Mouse (Mus musculus): ENCODE results near the gene Tmem211. TPM values are rescaled to one million over a fixed set of nuclear protein-coding genes. Genes with fewer than 3 reads are reported as not detected.

Tmem211 gene
- total and polyA plus RNA-seq, 3 experiments: not detected

DNA sequence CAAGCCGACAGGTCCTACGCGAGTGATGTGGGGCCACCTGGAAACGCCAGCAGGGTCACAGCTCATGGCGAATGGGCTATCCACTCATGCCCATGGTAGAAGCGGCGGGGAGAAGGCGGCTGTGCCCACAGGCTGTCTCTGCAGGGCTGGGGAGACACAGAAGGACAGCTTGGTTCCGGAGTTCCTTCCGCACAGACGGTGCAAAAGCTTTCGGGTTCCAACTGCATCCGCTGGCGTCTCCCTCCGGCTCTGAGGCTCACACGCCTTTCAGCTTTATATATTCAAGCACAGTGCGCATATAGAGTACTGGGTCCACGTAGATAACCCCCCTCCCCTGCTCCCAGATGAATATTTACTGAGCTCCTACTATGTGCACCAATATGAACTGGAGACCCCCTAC lies 32.9 kb upstream of the Tmem211 start:
- Histone ChIP-seq H3K79me2 (ENCODE audit: control insufficient read depth, insufficient read depth, low read length, poor library complexity) (no peaks in the 10 kb centered on the region), H3K9me3 (replicated peaks; ENCODE audit: insufficient read depth, low read length) (no peaks in the 10 kb centered on the region)

DNA sequence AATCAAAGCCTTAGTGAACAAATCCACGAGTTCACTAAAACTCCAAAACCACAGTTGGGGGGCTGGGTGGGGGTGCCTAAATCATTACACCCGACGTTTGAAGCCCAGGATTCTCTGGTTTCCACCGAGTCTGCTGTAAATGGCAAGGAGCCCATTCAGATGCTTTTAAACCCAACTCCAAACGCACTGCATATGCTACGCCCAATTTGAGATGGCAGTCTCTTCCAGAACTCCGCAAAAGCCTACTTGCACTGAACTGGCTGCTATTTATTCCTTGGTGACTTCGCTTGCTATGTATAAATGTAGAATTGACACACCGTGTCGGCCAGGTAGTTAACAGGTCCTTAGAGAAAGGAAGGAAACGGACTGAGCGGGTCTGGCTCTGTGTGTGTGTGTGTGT lies 31.3 kb upstream of the Tmem211 start:
- H3K9me3 ChIP-seq (replicated peaks; ENCODE audit: insufficient read depth, low read length): no peaks in the 10 kb centered on the region
- TF ChIP-seq EP300 (IDR thresholded peaks at IDR 0.05; ENCODE audit: low read depth in 1 of 2, low read length in 2 of 2) (no peak), POLR2AphosphoS5 (IDR thresholded peaks at IDR 0.05; ENCODE audit: borderline replicate concordance, low read depth, low read length) (no peak), GATA1 (IDR thresholded peaks at IDR 0.05; ENCODE audit: low read depth, low read length) (no peak), ZMIZ1 (IDR thresholded peaks at IDR 0.05; ENCODE audit: low read depth, low read length) (no peak), CHD1 (IDR thresholded peaks at IDR 0.05; ENCODE audit: low read depth, low read length) (no peak), GABPA (IDR thresholded peaks at IDR 0.05; ENCODE audit: low read depth, low read length) (no peak), USF1 (IDR thresholded peaks at IDR 0.05; ENCODE audit: low read depth, low read length) (no peak), ETS1 (IDR thresholded peaks at IDR 0.05; ENCODE audit: low read depth, low read length) (no peak), ZC3H11A (IDR thresholded peaks at IDR 0.05; ENCODE audit: low read depth, low read length) (no peak), ELF1 (IDR thresholded peaks at IDR 0.05; ENCODE audit: low read depth, low read length) (no peak), MEF2A (IDR thresholded peaks at IDR 0.05; ENCODE audit: extremely low read depth, insufficient replicate concordance, low read depth, low read length, poor library complexity, severe bottlenecking) (no peak)
- H3K79me2 ChIP-seq (ENCODE audit: control insufficient read depth, insufficient read depth, low read length, poor library complexity): no peaks in the 10 kb centered on the region
- no peak overlapping the region for H3K9ac ChIP-seq (ENCODE audit: control insufficient read depth, low read depth, low read length, poor library complexity, severe bottlenecking)
- H3K27ac ChIP-seq (ENCODE audit: control insufficient read depth, low read depth, low read length): no peak overlapping the region
- H3K36me3 ChIP-seq (ENCODE audit: control insufficient read depth in 1 of 2, insufficient read depth in 2 of 2, low read length in 2 of 2): no peaks in the 10 kb centered on the region
- H3K4me3 ChIP-seq (ENCODE audit: control insufficient read depth in 1 of 2, insufficient read depth in 1 of 2, low read depth in 2 of 2, low read length in 2 of 2): no peak overlapping the region
- H3K27me3 ChIP-seq (ENCODE audit: control insufficient read depth in 1 of 2, insufficient read depth in 2 of 2, low read length in 2 of 2): no peaks in the 10 kb centered on the region
- no peaks in the 10 kb centered on the region for H3K4me1 ChIP-seq (ENCODE audit: control insufficient read depth in 1 of 2, insufficient read depth in 2 of 2, low read length in 2 of 2)
- DNase-seq (ENCODE audit: low read depth, low spot score): no peak

More for the DNA sequence above, 32.9 kb upstream of the Tmem211 start:
- no peak for TF ChIP-seq EP300 (IDR thresholded peaks at IDR 0.05; ENCODE audit: low read depth in 1 of 2, low read length in 2 of 2)
- no peak for TF ChIP-seq TBP (IDR thresholded peaks at IDR 0.05; ENCODE audit: low read depth, low read length)
- no peak for TF ChIP-seq MYC (IDR thresholded peaks at IDR 0.05; ENCODE audit: low read depth, low read length)
- Histone ChIP-seq H3K4me3 (ENCODE audit: control insufficient read depth in 1 of 2, insufficient read depth in 1 of 2, low read depth in 2 of 2, low read length in 2 of 2) (no peak overlapping the region), H3K27me3 (ENCODE audit: control insufficient read depth in 1 of 2, insufficient read depth in 2 of 2, low read length in 2 of 2) (no peaks in the 10 kb centered on the region), H3K36me3 (ENCODE audit: control insufficient read depth in 1 of 2, insufficient read depth in 2 of 2, low read length in 2 of 2) (no peaks in the 10 kb centered on the region), H3K4me1 (ENCODE audit: control insufficient read depth in 1 of 2, insufficient read depth in 2 of 2, low read length in 2 of 2) (no peaks in the 10 kb centered on the region), H3K27ac (ENCODE audit: control insufficient read depth, low read depth, low read length) (no peak overlapping the region), H3K9ac (ENCODE audit: control insufficient read depth, low read depth, low read length, poor library complexity, severe bottlenecking) (no peak overlapping the region)
- no peak for DNase-seq (ENCODE audit: low read depth, low spot score)

DNA sequence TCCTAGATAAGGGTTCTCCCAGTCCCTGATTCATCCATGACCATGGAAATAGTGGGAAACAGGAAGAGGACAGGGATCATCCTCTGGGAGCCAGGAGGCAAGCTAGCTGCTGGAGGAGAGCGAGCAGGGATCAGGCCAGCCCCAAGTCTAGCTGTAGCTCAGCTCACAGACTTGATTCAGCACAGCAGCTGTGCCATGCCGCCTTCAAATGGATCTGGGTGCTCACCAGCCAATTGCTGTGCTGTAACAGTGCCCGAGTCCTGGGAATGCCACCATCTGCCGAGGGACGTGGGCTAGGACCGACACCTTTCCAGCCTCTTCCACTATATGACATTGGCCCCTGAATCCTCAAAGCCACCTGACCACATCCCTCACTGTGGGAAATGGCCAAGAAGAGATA lies 30.8 kb upstream of the Tmem211 start:
- no peaks in the 10 kb centered on the region for H3K79me2 ChIP-seq (ENCODE audit: control insufficient read depth, insufficient read depth, low read length, poor library complexity)
- no peak overlapping the region for H3K4me3 ChIP-seq (ENCODE audit: control insufficient read depth in 1 of 2, insufficient read depth in 1 of 2, low read depth in 2 of 2, low read length in 2 of 2)
- DNase-seq (ENCODE audit: low read depth, low spot score): no peak
- H3K27ac ChIP-seq (ENCODE audit: control insufficient read depth, low read depth, low read length): no peak overlapping the region
- no peak for TF ChIP-seq JUND (IDR thresholded peaks at IDR 0.05; ENCODE audit: low read depth, low read length)
- no peaks in the 10 kb centered on the region for H3K9me3 ChIP-seq (replicated peaks; ENCODE audit: insufficient read depth, low read length)
- H3K9ac ChIP-seq (ENCODE audit: control insufficient read depth, low read depth, low read length, poor library complexity, severe bottlenecking): no peak overlapping the region
- no peaks in the 10 kb centered on the region for H3K4me1 ChIP-seq (ENCODE audit: control insufficient read depth in 1 of 2, insufficient read depth in 2 of 2, low read length in 2 of 2)
- H3K36me3 ChIP-seq (ENCODE audit: control insufficient read depth in 1 of 2, insufficient read depth in 2 of 2, low read length in 2 of 2): no peaks in the 10 kb centered on the region
- no peaks in the 10 kb centered on the region for H3K27me3 ChIP-seq (ENCODE audit: control insufficient read depth in 1 of 2, insufficient read depth in 2 of 2, low read length in 2 of 2)

All from MEL (cell line).